Mouse (Mus musculus): ENCODE measurements at regions not wholly inside any gene's neighbourhood (a gene's known extent, or its start where the extent isn't known, plus 50 kb on each side); places are given as distances from the start of the nearest gene placed in this dataset.

GRCm38 (mm10) chr10:67657305-67657704, 108.5 kb upstream of the Ado start:
- no peak overlapping the region for H3K4me2 ChIP-seq
- peaks cover 4% of the 10 kb centered on the region; the same call in 1 of the 2 replicates for H3K4me1 ChIP-seq
- H3K27me3 ChIP-seq: no peaks in the 10 kb centered on the region
- ATAC-seq (replicated peaks; ENCODE audit: low FRiP score): no peak
- H3K9ac ChIP-seq: no peak overlapping the region
- WGBS: 64% methylated on average over 2 of the region's 2 CpGs
- H3K9me3 ChIP-seq (replicated peaks): no peaks in the 10 kb centered on the region
- no peaks in the 10 kb centered on the region for H3K36me3 ChIP-seq
- no peak overlapping the region for H3K27ac ChIP-seq
- H3K4me3 ChIP-seq (replicated peaks): no peak overlapping the region

GRCm38 (mm10) chr10:67654518-67654917, 105.8 kb upstream of the Ado start:
- no peaks in the 10 kb centered on the region for H3K36me3 ChIP-seq
- no peak overlapping the region for H3K4me2 ChIP-seq
- no peaks in the 10 kb centered on the region for H3K9me3 ChIP-seq (replicated peaks)
- ATAC-seq (replicated peaks; ENCODE audit: low FRiP score): no peak
- H3K27ac ChIP-seq: no peak overlapping the region
- H3K9ac ChIP-seq: no peak overlapping the region
- H3K4me1 ChIP-seq: peaks cover 8% of the 10 kb centered on the region; the same call in 1 of the 2 replicates
- H3K27me3 ChIP-seq: no peaks in the 10 kb centered on the region
- WGBS: 89% methylated on average over 10 of the region's 10 CpGs
- no peak overlapping the region for H3K4me3 ChIP-seq (replicated peaks)

- 14% methylated on average over 3 of the region's 3 CpGs for WGBS
- peak; percentile 19; the same call in 1 of the 2 replicates for ATAC-seq (replicated peaks; ENCODE audit: low FRiP score)
These were observed 103.5 kb upstream of the Ado start for GRCm38 (mm10) chr10:67652300-67652699.

GRCm38 (mm10) chr10:67651386-67651785, 102.6 kb upstream of the Ado start:
- ATAC-seq (replicated peaks; ENCODE audit: low FRiP score): no peak
- no peak overlapping the region for H3K4me3 ChIP-seq (replicated peaks)
- no peak overlapping the region for H3K4me2 ChIP-seq
- no peaks in the 10 kb centered on the region for H3K27me3 ChIP-seq
- H3K9me3 ChIP-seq (replicated peaks): no peaks in the 10 kb centered on the region
- H3K36me3 ChIP-seq: no peaks in the 10 kb centered on the region
- peaks cover 33% of the 10 kb centered on the region for H3K4me1 ChIP-seq
- no peak overlapping the region for H3K9ac ChIP-seq
- H3K27ac ChIP-seq: no peak overlapping the region
- WGBS: 90% methylated on average over 2 of the region's 2 CpGs

More at GRCm38 (mm10) chr10:67652300-67652699, 103.5 kb upstream of the Ado start:
- Histone ChIP-seq H3K27ac (no peak overlapping the region), H3K9ac (no peak overlapping the region), H3K27me3 (no peaks in the 10 kb centered on the region), H3K9me3 (replicated peaks) (no peaks in the 10 kb centered on the region), H3K4me1 (peaks cover 24% of the 10 kb centered on the region), H3K4me3 (replicated peaks) (no peak overlapping the region), H3K4me2 (no peak overlapping the region), H3K36me3 (no peaks in the 10 kb centered on the region)

GRCm38 (mm10) chr10:67647777-67648727, 99.3 kb upstream of the Ado start:
- Histone ChIP-seq H3K27ac (peak overlapping the region; percentile 18; the same call in 1 of the 2 replicates), H3K4me2 (peak overlapping the region; percentile 57), H3K27me3 (no peaks in the 10 kb centered on the region), H3K36me3 (no peaks in the 10 kb centered on the region), H3K4me1 (peaks cover 54% of the 10 kb centered on the region), H3K4me3 (replicated peaks) (peak overlapping the region; percentile 20), H3K9ac (no peak overlapping the region), H3K9me3 (replicated peaks) (no peaks in the 10 kb centered on the region)
- no peak for ATAC-seq (replicated peaks; ENCODE audit: low FRiP score)
- 15% methylated on average over 20 of the region's 20 CpGs for WGBS

- ATAC-seq (replicated peaks; ENCODE audit: low FRiP score): no peak
- Histone ChIP-seq H3K4me2 (peak overlapping the region; percentile 57), H3K4me1 (peaks cover 45% of the 10 kb centered on the region), H3K9ac (no peak overlapping the region), H3K9me3 (replicated peaks) (no peaks in the 10 kb centered on the region), H3K27me3 (no peaks in the 10 kb centered on the region), H3K36me3 (no peaks in the 10 kb centered on the region), H3K27ac (no peak overlapping the region), H3K4me3 (replicated peaks) (peak overlapping the region; percentile 20)
- 13% methylated on average over 14 of the region's 14 CpGs for WGBS
These were observed 98.2 kb upstream of the Ado start for GRCm38 (mm10) chr10:67646659-67647559.

GRCm38 (mm10) chr10:67645821-67646220, 97.1 kb upstream of the Ado start:
- H3K9ac ChIP-seq: no peak overlapping the region
- H3K36me3 ChIP-seq: no peaks in the 10 kb centered on the region
- no peak overlapping the region for H3K27ac ChIP-seq
- 60% methylated on average over 3 of the region's 3 CpGs for WGBS
- no peak overlapping the region for H3K4me2 ChIP-seq
- ATAC-seq (replicated peaks; ENCODE audit: low FRiP score): no peak
- no peaks in the 10 kb centered on the region for H3K9me3 ChIP-seq (replicated peaks)
- H3K4me3 ChIP-seq (replicated peaks): no peak overlapping the region
- H3K4me1 ChIP-seq: peaks cover 45% of the 10 kb centered on the region
- no peaks in the 10 kb centered on the region for H3K27me3 ChIP-seq

GRCm38 (mm10) chr10:67644280-67644679, 95.5 kb upstream of the Ado start:
- no peak overlapping the region for H3K9ac ChIP-seq
- H3K27ac ChIP-seq: peak overlapping the region; percentile 54
- peaks cover 45% of the 10 kb centered on the region for H3K4me1 ChIP-seq
- H3K36me3 ChIP-seq: no peaks in the 10 kb centered on the region
- 14% methylated on average over 1 of the region's 1 CpGs for WGBS
- no peak overlapping the region for H3K4me3 ChIP-seq (replicated peaks)
- ATAC-seq (replicated peaks; ENCODE audit: low FRiP score): peak; percentile 62
- no peaks in the 10 kb centered on the region for H3K27me3 ChIP-seq
- H3K4me2 ChIP-seq: no peak overlapping the region
- H3K9me3 ChIP-seq (replicated peaks): no peaks in the 10 kb centered on the region

- Histone ChIP-seq H3K4me1 (peaks cover 44% of the 10 kb centered on the region), H3K27me3 (0 out of 2 replicates have a peak, but pooled peaks cover 1% of the 10 kb centered on the region), H3K9ac (no peak overlapping the region), H3K27ac (peak overlapping the region; percentile 29; the same call in 1 of the 2 replicates), H3K4me2 (no peak overlapping the region), H3K9me3 (replicated peaks) (no peaks in the 10 kb centered on the region), H3K36me3 (no peaks in the 10 kb centered on the region), H3K4me3 (replicated peaks) (no peak overlapping the region)
- 25% methylated on average over 7 of the region's 7 CpGs for WGBS
- no peak for ATAC-seq (replicated peaks; ENCODE audit: low FRiP score)
These were observed 94.9 kb upstream of the Ado start for GRCm38 (mm10) chr10:67643685-67644084.

- H3K27ac ChIP-seq: no peak overlapping the region
- 0 out of 2 replicates have a peak, but pooled peaks cover 3% of the 10 kb centered on the region for H3K27me3 ChIP-seq
- no peak overlapping the region for H3K9ac ChIP-seq
- peaks cover 17% of the 10 kb centered on the region for H3K4me1 ChIP-seq
- H3K36me3 ChIP-seq: no peaks in the 10 kb centered on the region
- no peak; the same call in 1 of the 2 replicates for ATAC-seq (replicated peaks; ENCODE audit: low FRiP score)
- H3K4me3 ChIP-seq (replicated peaks): no peak overlapping the region
- no peaks in the 10 kb centered on the region for H3K9me3 ChIP-seq (replicated peaks)
- peak overlapping the region; percentile 60; the same call in 1 of the 2 replicates for H3K4me2 ChIP-seq
- 29% methylated on average over 5 of the region's 5 CpGs for WGBS
These were observed 88.6 kb upstream of the Ado start for GRCm38 (mm10) chr10:67637339-67637738.

GRCm38 (mm10) chr10:67636569-67636968, 87.8 kb upstream of the Ado start:
- peak; percentile 67 for ATAC-seq (replicated peaks; ENCODE audit: low FRiP score)
- no peak overlapping the region for H3K27ac ChIP-seq
- H3K4me1 ChIP-seq: peaks cover 17% of the 10 kb centered on the region
- H3K4me3 ChIP-seq (replicated peaks): peak overlapping the region; percentile 28
- no peak overlapping the region for H3K9ac ChIP-seq
- H3K9me3 ChIP-seq (replicated peaks): no peaks in the 10 kb centered on the region
- H3K4me2 ChIP-seq: peak overlapping the region; percentile 60
- H3K27me3 ChIP-seq: 0 out of 2 replicates have a peak, but pooled peaks cover 3% of the 10 kb centered on the region
- no peaks in the 10 kb centered on the region for H3K36me3 ChIP-seq
- WGBS: 2% methylated on average over 13 of the region's 13 CpGs
